Mouse (Mus musculus): Measurements from ENCODE around the gene Mettl24. TPM values are rescaled to one million over a fixed set of nuclear protein-coding genes. Genes with fewer than 3 reads are reported as not detected.
"Not testable (repeated sequence)": the region's sequence is repeated elsewhere in the genome, so short reads cannot be mapped to it uniquely, and the experiment has no call there.

Mettl24 gene
- polyA plus RNA-seq, 1 experiment from 2014 or later: not detected

DNA sequence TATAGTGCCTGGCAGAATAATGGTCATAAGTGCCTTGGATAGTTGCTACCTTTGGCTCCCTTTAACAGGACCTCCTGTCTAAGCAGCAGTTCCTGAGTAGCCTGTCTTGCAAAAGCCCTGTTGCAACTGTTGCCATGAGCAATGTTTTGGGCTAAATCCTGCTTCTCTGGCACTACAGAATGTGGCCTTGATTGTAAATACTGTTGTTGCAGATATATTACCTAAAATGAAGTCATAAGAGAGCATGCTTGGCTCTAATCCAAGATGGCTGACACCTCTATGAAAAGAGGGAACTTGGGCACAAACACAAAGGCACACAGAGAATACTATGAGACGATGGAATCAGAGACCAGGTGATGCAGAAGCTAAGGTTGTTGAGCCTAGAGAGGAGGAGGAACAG, 122.1 kb downstream of the Mettl24 start:
- in situ Hi-C loops (cut with MboI; ENCODE audit: low pct_unique_long_range_greater_than_20kb): no loop called here
- H3K27me3 ChIP-seq: peaks cover 10% of the 10 kb centered on the region
- DNase-seq (ENCODE audit: low read depth, low spot score) (no peak), ATAC-seq (no peak)
- no peak for TF ChIP-seq CTCF (IDR thresholded peaks at IDR 0.05)
- ChIA-PET POLR2A (no interaction called here), CTCF (no interaction called here)

DNA sequence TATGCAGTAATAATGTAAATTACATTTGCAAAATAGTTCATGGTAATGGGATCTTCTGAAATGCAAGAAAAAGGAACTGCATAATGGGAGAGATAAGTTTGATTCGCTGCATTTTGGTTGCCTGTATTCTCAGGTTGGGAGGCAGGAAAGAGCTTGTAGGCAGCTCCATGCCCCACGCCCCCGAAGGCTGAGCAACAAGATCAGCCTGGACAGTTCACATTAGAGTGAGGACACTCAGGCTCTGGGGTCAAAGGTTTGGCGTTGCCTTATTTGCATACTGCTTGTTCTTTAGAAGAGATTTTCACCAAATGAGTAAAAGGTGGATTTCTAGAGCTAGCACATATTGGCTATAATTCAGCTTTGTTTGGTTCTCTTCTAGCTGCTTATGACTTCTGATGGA, 123.1 kb downstream of the Mettl24 start:
- in situ Hi-C loops (cut with MboI; ENCODE audit: low pct_unique_long_range_greater_than_20kb): no loop called here
- TF ChIP-seq CTCF (IDR thresholded peaks at IDR 0.05): no peak
- ChIA-PET CTCF (no interaction called here), POLR2A (no interaction called here)
- H3K27me3 ChIP-seq: peaks cover 8% of the 10 kb centered on the region
- no peak for DNase-seq (ENCODE audit: low read depth, low spot score)
- no peak for ATAC-seq

DNA sequence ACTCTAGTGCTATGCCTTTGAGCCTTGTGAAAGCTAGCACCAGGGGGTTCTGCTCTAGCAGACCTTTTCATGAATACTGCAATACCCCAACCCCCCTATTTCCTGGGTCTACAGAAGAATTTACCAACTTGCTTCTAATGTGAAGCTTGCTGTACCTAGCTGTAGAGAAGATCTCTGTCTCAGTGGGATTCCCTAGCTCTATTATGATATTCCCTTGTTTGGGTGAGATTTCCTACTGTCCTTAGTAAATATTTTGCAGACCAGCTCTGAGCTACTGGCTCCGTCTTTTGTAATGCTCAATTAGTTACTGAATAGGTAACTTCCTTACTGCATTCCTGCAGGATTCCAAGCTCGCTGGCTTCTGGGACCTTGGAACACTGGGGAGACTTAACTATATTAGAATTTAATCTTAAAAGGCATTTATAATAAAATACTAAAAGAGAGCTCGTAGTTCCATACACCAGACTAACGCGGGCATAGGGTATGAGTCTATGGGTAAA, 126.4 kb downstream of the Mettl24 start:
- H3K27me3 ChIP-seq; ATAC-seq; POLR2A ChIA-PET; in situ Hi-C loops (cut with MboI; ENCODE audit: low pct_unique_long_range_greater_than_20kb); CTCF ChIA-PET; DNase-seq (ENCODE audit: low read depth, low spot score): not testable (repeated sequence)

DNA sequence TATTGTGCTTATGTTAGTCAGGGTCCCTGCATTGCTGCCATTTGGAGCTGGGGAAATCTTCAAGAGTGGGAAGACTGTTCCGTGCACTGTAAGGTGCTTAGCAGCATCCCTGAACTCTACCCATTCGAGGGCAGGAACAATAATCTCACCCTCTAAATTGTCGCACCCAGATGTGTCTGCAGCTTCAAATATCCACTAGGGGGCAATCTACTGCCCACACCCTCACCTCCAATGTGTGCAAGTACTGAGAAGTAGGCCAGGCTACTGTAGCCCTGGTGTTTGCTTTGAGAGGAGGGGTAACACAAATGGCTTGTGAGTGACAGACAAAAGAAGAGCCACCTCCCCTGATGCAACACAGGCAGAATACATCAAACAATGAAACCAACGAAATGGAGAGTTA, 130.5 kb downstream of the Mettl24 start:
- POLR2A ChIA-PET: no interaction called here
- in situ Hi-C loops (cut with MboI; ENCODE audit: low pct_unique_long_range_greater_than_20kb): no loop called here
- no peak for ATAC-seq
- no peaks in the 10 kb centered on the region for H3K27me3 ChIP-seq
- TF ChIP-seq CTCF (IDR thresholded peaks at IDR 0.05): peak; percentile 60
- DNase-seq (ENCODE audit: low read depth, low spot score): no peak
- CTCF ChIA-PET: no interaction called here

DNA sequence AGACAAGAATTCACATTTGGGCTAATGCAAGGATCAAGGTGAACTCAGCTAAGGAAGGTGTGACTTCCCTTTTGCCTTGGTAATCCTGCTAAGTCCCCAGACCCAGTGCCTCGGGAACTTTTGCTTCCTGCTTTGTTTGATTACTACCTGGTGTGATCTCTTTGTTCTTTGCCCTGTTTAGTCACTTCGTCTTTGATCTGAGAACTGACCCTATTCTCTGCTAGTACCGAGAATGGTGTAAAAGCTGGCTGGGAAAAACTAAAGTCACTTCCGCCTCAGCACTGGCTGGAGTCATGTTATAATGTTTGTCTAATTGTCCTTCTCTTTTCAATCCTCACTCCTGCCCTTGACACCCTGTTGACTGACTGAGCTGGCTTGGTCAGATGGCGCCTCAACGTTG, 133.4 kb downstream of the Mettl24 start:
- ChIA-PET CTCF (interaction anchor here (1.3 kb wide), 1 partner anchor 9 kb away, joined by 3 read pairs; no protein-coding TSS in a partner anchor), POLR2A (interaction anchor here (0.6 kb wide), 1 partner anchor 1799 kb away, joined by 4 read pairs; no protein-coding TSS in a partner anchor)
- no peak for TF ChIP-seq CTCF (IDR thresholded peaks at IDR 0.05)
- H3K27me3 ChIP-seq: no peaks in the 10 kb centered on the region
- in situ Hi-C loops (cut with MboI; ENCODE audit: low pct_unique_long_range_greater_than_20kb): no loop called here
- DNase-seq (ENCODE audit: low read depth, low spot score) (no peak), ATAC-seq (no peak)

DNA sequence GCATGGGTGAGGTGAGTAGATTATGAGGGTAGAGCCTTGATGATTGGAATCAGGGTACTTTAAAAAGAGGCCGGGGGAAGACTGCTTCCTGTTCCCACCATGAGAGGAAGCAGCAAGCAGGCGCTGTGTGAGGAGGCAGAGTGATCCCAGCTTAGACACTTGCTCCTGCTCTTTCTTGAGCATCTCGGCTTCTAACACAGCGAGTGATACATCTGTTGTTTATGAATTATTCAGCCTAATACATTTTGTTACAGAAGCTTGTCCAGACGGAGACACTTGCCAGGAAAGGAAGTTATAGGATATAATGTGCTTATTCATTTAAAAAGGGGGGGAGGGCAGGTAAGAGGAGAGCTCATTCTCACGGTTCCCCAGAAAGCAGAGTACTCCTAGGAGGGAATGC, 142.9 kb downstream of the Mettl24 start:
- no peak for ATAC-seq
- ChIA-PET CTCF (interaction anchor here (0.9 kb wide), 1 partner anchor 15 kb away, joined by 4 read pairs; no protein-coding TSS in a partner anchor), POLR2A (no interaction called here)
- DNase-seq (ENCODE audit: low read depth, low spot score): no peak
- TF ChIP-seq CTCF (IDR thresholded peaks at IDR 0.05): no peak
- H3K27me3 ChIP-seq: no peaks in the 10 kb centered on the region
- in situ Hi-C loops (cut with MboI; ENCODE audit: low pct_unique_long_range_greater_than_20kb): no loop called here

DNA sequence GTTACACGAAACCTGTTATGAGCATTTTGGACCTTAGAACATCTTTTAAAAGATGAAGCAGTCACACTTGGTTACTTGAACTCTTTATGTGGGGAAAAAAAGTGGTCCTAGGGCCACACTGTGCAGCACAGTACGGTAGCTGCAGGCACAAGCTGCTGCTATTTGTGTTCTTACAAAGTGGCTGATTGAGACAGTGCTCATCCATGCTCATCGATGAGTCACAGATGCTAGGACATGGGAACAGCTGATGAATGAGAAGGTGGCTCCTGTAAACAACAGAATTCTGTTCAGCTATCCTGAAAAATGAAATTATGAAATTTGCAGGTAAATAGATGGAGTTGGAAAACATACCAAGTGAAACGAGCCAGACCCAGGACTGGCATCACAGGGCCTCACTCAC, 144.6 kb downstream of the Mettl24 start:
- H3K27me3 ChIP-seq: no peaks in the 10 kb centered on the region
- no peak for TF ChIP-seq CTCF (IDR thresholded peaks at IDR 0.05)
- DNase-seq (ENCODE audit: low read depth, low spot score) (peak; percentile 12), ATAC-seq (no peak)
- CTCF ChIA-PET: no interaction called here
- POLR2A ChIA-PET: no interaction called here
- in situ Hi-C loops (cut with MboI; ENCODE audit: low pct_unique_long_range_greater_than_20kb): no loop called here

DNA sequence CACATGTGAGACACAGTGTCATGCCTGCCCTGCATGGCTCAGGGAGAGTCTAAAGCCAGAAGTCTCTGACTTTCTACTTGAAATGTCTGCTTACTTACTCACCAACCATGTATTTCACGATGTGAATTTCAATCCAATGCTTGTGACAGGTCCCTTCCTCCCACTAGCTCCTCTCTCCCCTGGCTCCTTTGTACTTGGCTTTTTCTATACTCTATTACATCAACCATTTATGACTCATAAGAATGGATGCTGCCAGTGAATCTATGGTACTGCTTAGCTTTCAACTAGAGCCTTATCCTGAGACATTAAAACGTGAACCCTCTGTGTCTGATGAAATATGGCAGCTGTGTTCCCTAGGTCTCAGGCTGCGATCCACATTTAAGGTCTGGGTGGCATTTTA, 147.2 kb downstream of the Mettl24 start:
- CTCF ChIA-PET: no interaction called here
- in situ Hi-C loops (cut with MboI; ENCODE audit: low pct_unique_long_range_greater_than_20kb): no loop called here

DNA sequence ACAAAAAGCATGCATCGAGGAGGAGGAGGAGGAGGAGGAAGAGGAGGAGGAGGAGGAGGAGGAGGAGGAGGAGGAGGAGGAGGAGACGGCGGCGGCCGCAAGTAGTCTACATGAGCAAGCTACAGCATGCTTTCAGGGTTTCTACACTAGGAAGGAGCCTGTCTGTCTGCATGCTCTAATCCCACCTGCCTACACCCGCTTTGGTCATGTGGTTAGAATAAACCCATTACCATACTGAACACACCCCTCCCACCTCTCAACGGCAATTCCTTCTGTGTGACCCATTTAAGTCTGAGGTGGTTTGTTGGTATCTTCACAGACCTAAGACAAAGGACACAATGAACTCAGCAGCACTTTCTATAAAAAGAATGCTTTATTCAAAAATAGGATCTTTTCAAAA, 148.2 kb downstream of the Mettl24 start:
- H3K27me3 ChIP-seq: no peaks in the 10 kb centered on the region
- POLR2A ChIA-PET: no interaction called here
- DNase-seq (ENCODE audit: low read depth, low spot score) (no peak), ATAC-seq (no peak)
- in situ Hi-C loops (cut with MboI; ENCODE audit: low pct_unique_long_range_greater_than_20kb): no loop called here
- CTCF ChIA-PET: no interaction called here
- TF ChIP-seq CTCF (IDR thresholded peaks at IDR 0.05): no peak

More for the DNA sequence above, 147.2 kb downstream of the Mettl24 start:
- DNase-seq (ENCODE audit: low read depth, low spot score) (peak; percentile 24), ATAC-seq (peak; percentile 62)
- POLR2A ChIA-PET: interaction anchor here (1.3 kb wide), 1 partner anchor 34 kb away, joined by 5 read pairs; no protein-coding TSS in a partner anchor
- no peaks in the 10 kb centered on the region for H3K27me3 ChIP-seq
- TF ChIP-seq CTCF (IDR thresholded peaks at IDR 0.05): no peak

DNA sequence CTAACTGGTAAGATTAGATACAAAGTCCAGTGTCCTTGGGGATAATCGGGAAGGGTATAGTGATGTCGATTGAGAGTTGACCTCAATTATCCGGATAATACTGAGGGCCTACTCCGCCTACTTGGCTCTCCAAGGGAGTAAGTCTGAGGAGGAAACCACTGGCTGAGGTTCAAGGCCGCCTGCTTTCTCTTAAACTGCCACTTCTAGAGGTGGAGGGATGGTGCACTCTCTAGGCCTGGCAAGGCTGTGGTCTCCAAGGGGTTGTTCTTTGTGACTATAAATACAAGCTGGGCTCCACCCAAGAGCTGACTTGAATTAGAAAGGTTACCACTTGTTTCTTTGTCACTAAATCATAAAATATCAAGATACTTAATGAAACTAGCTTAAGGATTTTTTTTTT, 157.0 kb downstream of the Mettl24 start:
- H3K27me3 ChIP-seq: no peaks in the 10 kb centered on the region
- in situ Hi-C loops (cut with MboI; ENCODE audit: low pct_unique_long_range_greater_than_20kb): no loop called here
- POLR2A ChIA-PET: no interaction called here
- no peak for TF ChIP-seq CTCF (IDR thresholded peaks at IDR 0.05)
- CTCF ChIA-PET: no interaction called here
- ATAC-seq: no peak
- DNase-seq (ENCODE audit: low read depth, low spot score): no peak

DNA sequence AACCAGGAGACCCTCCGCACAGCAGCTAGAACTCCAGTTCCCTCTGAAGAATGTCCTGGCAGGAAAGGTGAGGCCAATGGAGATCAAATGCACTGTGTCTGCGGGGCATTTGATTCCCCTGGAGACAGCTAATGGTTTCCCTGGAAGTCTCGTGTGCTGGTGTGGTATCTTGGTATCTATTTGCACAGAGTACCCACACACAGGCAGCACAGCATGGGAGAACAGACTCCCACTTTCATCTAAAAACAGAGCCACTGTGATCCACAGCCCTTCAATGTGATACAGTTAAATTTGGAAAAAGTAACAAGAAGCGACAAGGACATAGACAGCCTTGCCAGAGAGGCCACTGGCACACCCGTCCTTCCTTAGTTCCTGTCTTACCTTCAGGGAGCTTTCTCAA, 160.8 kb downstream of the Mettl24 start:
- in situ Hi-C loops (cut with MboI; ENCODE audit: low pct_unique_long_range_greater_than_20kb): no loop called here
- H3K27me3 ChIP-seq: no peaks in the 10 kb centered on the region
- no peak for TF ChIP-seq CTCF (IDR thresholded peaks at IDR 0.05)
- ATAC-seq (no peak), DNase-seq (ENCODE audit: low read depth, low spot score) (no peak)
- ChIA-PET POLR2A (no interaction called here), CTCF (interaction anchor here (1.2 kb wide), 1 partner anchor 10 kb away, joined by 4 read pairs; no protein-coding TSS in a partner anchor)

DNA sequence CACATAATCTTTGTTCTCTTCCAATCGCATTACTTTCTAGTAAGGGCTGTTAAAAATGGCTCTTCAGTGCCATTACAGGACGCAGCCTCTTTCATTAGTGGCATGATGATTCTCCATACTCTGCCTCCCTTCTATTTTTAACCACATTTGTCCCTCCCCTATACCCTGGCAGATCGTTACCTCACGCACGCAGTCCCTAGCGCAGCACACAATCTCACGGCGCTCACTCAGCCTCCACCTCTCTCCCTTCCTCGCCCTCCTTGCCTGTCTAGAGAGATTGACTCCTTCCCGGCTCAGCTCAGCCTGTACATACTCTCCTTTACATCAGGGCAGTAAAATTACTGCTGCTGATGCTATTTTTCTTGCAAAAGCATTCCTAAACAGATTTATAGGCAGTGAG, 161.5 kb downstream of the Mettl24 start:
- CTCF ChIA-PET: no interaction called here
- in situ Hi-C loops (cut with MboI; ENCODE audit: low pct_unique_long_range_greater_than_20kb): no loop called here
- POLR2A ChIA-PET: no interaction called here

More for the DNA sequence above, 161.5 kb downstream of the Mettl24 start:
- ATAC-seq: no peak
- DNase-seq (ENCODE audit: low read depth, low spot score): no peak
- TF ChIP-seq CTCF (IDR thresholded peaks at IDR 0.05): no peak
- H3K27me3 ChIP-seq: no peaks in the 10 kb centered on the region
